Mouse (Mus musculus) frontal cortex, postnatal 36 days (tissue): ENCODE data around the gene Rbck1.
"Not testable (repeated sequence)": the region's sequence is repeated elsewhere in the genome, so short reads cannot be mapped to it uniquely, and the experiment has no call there.

Experiments
- DNase-seq, 2 experiments: peaks; one replicate each; pipeline ENCODE4 v3.0.0; 2022; ENCODE audit warnings: low spot score in 2 of 2

Gene Rbck1

GRCm38 (mm10) chr2:152332101-152332825, at the start of gene Rbck1:
Gene Rbck1 (minus strand): TSS chr2:152332653.
- DNase-seq: peak; percentile 87 to 88

- peak; percentile 42 to 54 for DNase-seq
Observed at GRCm38 (mm10) chr2:152376345-152376741, 43.9 kb upstream of the Rbck1 start, which contains the start of gene Nrsn2. Gene Nrsn2 (minus strand): TSS chr2:152376638.

GRCm38 (mm10) chr2:152375652-152376344, 43.3 kb upstream of the Rbck1 start:
- DNase-seq: peak; percentile 44 to 54

- no peak for DNase-seq
Observed at GRCm38 (mm10) chr2:152373547-152373946, 41.1 kb upstream of the Rbck1 start.

GRCm38 (mm10) chr2:152372661-152373060, 40.2 kb upstream of the Rbck1 start:
- DNase-seq: no peak

- no peak for DNase-seq
Observed at GRCm38 (mm10) chr2:152372104-152372503, 39.7 kb upstream of the Rbck1 start.

- peak; percentile 25 to 30 for DNase-seq
Observed at GRCm38 (mm10) chr2:152368532-152369140, 36.2 kb upstream of the Rbck1 start.

GRCm38 (mm10) chr2:152367917-152368316, 35.5 kb upstream of the Rbck1 start:
- no peak for DNase-seq

- DNase-seq: peak; percentile 60 to 72
Observed at GRCm38 (mm10) chr2:152363245-152364147, 31.0 kb upstream of the Rbck1 start.

- no peak for DNase-seq
Observed at GRCm38 (mm10) chr2:152361193-152361592, 28.7 kb upstream of the Rbck1 start.

GRCm38 (mm10) chr2:152360271-152360775, 27.9 kb upstream of the Rbck1 start:
- no peak for DNase-seq

GRCm38 (mm10) chr2:152359616-152360015, 27.2 kb upstream of the Rbck1 start:
- no peak for DNase-seq

GRCm38 (mm10) chr2:152358977-152359376, 26.5 kb upstream of the Rbck1 start:
- DNase-seq: not testable (repeated sequence)

GRCm38 (mm10) chr2:152357254-152357653, 24.8 kb upstream of the Rbck1 start:
- DNase-seq: no peak

GRCm38 (mm10) chr2:152349842-152350540, 17.5 kb upstream of the Rbck1 start:
- peak; percentile 19 to 41 for DNase-seq

GRCm38 (mm10) chr2:152349205-152349604, 16.8 kb upstream of the Rbck1 start:
- no peak for DNase-seq

- DNase-seq: no peak
Observed at GRCm38 (mm10) chr2:152347722-152348121, 15.3 kb upstream of the Rbck1 start.

- DNase-seq: no peak
Observed at GRCm38 (mm10) chr2:152346776-152347465, 14.5 kb upstream of the Rbck1 start.

- DNase-seq: no peak
Observed at GRCm38 (mm10) chr2:152345393-152345792, 12.9 kb upstream of the Rbck1 start.

GRCm38 (mm10) chr2:152344909-152345308, 12.5 kb upstream of the Rbck1 start:
- DNase-seq: no peak
